In the genomic region with DNA sequence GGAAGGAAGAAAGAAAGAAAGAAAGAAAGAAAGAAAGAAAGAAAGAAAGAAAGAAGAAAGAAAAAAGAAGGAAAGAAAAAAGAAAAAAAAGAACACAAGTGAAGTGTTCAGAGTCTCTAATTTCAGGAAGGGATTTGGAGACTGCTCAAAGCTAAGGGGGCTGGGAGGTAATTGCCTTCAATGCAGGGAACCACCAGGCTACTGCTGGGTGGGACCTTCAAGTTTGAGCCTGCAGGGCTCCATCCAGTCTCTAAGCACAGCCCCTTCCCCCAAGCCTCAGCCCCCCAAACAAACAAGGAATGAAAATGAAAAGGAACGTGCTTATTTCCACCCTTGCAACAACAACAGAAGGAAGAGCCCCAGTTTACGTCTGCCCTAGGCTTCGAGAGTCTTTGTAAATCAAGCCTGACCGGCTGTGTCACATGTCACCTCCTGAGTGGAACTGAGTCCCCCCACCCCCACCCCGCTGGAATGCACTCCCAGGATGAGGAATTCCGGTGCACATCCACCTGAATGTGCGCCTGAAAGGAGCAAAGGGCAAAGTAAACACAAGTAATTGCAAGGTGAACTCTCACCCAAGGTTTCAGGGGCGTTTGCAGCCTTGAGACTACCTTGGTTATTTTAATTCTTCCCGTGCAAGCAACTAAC, we compare ENCODE assay signal across 12 mouse cellular contexts. TPM values are rescaled to one million over a fixed set of nuclear protein-coding genes. Genes with fewer than 3 reads are reported as not detected.
A peak's percentile ranks its signal among the peaks of the same experiment; 100 is the strongest.
DNase-seq lines count a peak whose midpoint lies in the region; ATAC-seq lines count a peak whose summit lies in the region.
"Had no signal": no experiment of that assay in that cellular context is flagged by ENCODE, and none has a peak within 500 bp of the region (broad histone marks: within the 10 kb centered on the region; RNA-seq: fewer than 3 reads in every experiment).

No protein-coding gene starts in this region.

- intact Hi-C loops in left cerebral cortex, postnatal 14 days (cut with DNase I), result no loop called here

- WGBS in lung, embryonic 15.5 days, result 4% methylated on average over 9 of the region's 9 CpGs
- WGBS in embryonic facial prominence, embryonic 12.5 days, result 4% methylated on average over 9 of the region's 9 CpGs
- WGBS in kidney, embryonic 15.5 days, result 3% methylated on average over 9 of the region's 9 CpGs
- WGBS in stomach, embryonic 15.5 days, result 13% methylated on average over 9 of the region's 9 CpGs

- peak overlapping the region; percentile 25; the same call in 1 of the 2 replicates for H3K4me2 ChIP-seq in lung, embryonic 15.5 days
- peak overlapping the region; percentile 32 for H3K4me2 ChIP-seq in embryonic facial prominence, embryonic 12.5 days (replicated peaks)
- H3K4me2 ChIP-seq in kidney, embryonic 15.5 days, result peak overlapping the region; percentile 30
- peak overlapping the region; percentile 21; the same call in 1 of the 2 replicates for H3K4me2 ChIP-seq in stomach, embryonic 15.5 days
- H3K4me2 ChIP-seq: neural tube, embryonic 12.5 days had no signal

- no peak overlapping the region for H3K4me3 ChIP-seq in lung, embryonic 15.5 days
- no peak overlapping the region for H3K4me3 ChIP-seq in embryonic facial prominence, embryonic 12.5 days
- no peak overlapping the region for H3K4me3 ChIP-seq in kidney, embryonic 15.5 days (replicated peaks)
- no peak overlapping the region for H3K4me3 ChIP-seq in stomach, embryonic 15.5 days (replicated peaks)
- H3K4me3 ChIP-seq: neural tube, embryonic 12.5 days had no signal

- H3K27me3 ChIP-seq in lung, embryonic 15.5 days, result no peaks in the 10 kb centered on the region
- no peaks in the 10 kb centered on the region for H3K27me3 ChIP-seq in embryonic facial prominence, embryonic 12.5 days
- H3K27me3 ChIP-seq in kidney, embryonic 15.5 days, result no peaks in the 10 kb centered on the region
- no peaks in the 10 kb centered on the region for H3K27me3 ChIP-seq in stomach, embryonic 15.5 days (replicated peaks)
- H3K27me3 ChIP-seq: neural tube, embryonic 12.5 days had no signal

- peak overlapping the region; percentile 75 for H3K27ac ChIP-seq in lung, embryonic 15.5 days
- H3K27ac ChIP-seq in embryonic facial prominence, embryonic 12.5 days, result peak overlapping the region; percentile 65; the same call in 1 of the 2 replicates
- H3K27ac ChIP-seq in kidney, embryonic 15.5 days, result peak overlapping the region; percentile 78
- peak overlapping the region; percentile 78 for H3K27ac ChIP-seq in stomach, embryonic 15.5 days
- H3K27ac ChIP-seq: neural tube, embryonic 12.5 days had no signal

- no peak overlapping the region for H3K9ac ChIP-seq in lung, embryonic 15.5 days
- no peak overlapping the region for H3K9ac ChIP-seq in embryonic facial prominence, embryonic 12.5 days
- no peak overlapping the region for H3K9ac ChIP-seq in kidney, embryonic 15.5 days
- no peak overlapping the region for H3K9ac ChIP-seq in stomach, embryonic 15.5 days
- H3K9ac ChIP-seq: neural tube, embryonic 12.5 days had no signal

- ATAC-seq in lung, embryonic 15.5 days (ENCODE audit: borderline replicate concordance, extremely low read depth, low FRiP score, low TSS enrichment), result peak; percentile 44; the same call in 1 of the 2 replicates
- peak; percentile 36; the same call in 1 of the 2 replicates for ATAC-seq in embryonic facial prominence, embryonic 12.5 days (ENCODE audit: insufficient number of reproducible peaks, insufficient read depth, low FRiP score, low TSS enrichment)
- ATAC-seq in kidney, embryonic 15.5 days (replicated peaks; ENCODE audit: low FRiP score), result peak; percentile 58; the same call in 1 of the 2 replicates
- ATAC-seq in stomach, embryonic 15.5 days (ENCODE audit: insufficient read depth, low FRiP score, low read depth), result peak; percentile 57; the same call in 1 of the 2 replicates
- ATAC-seq: hindbrain, embryonic 16.5 days had no signal

- no peaks in the 10 kb centered on the region for H3K9me3 ChIP-seq in lung, embryonic 15.5 days
- no peaks in the 10 kb centered on the region for H3K9me3 ChIP-seq in embryonic facial prominence, embryonic 12.5 days
- H3K9me3 ChIP-seq in kidney, embryonic 15.5 days (replicated peaks), result no peaks in the 10 kb centered on the region
- no peaks in the 10 kb centered on the region for H3K9me3 ChIP-seq in stomach, embryonic 15.5 days
- H3K9me3 ChIP-seq: neural tube, embryonic 12.5 days had no signal

- peaks cover 16% of the 10 kb centered on the region for H3K4me1 ChIP-seq in lung, embryonic 15.5 days
- peaks cover 11% of the 10 kb centered on the region for H3K4me1 ChIP-seq in embryonic facial prominence, embryonic 12.5 days
- peaks cover 49% of the 10 kb centered on the region for H3K4me1 ChIP-seq in kidney, embryonic 15.5 days
- H3K4me1 ChIP-seq in stomach, embryonic 15.5 days, result peaks cover 5% of the 10 kb centered on the region; the same call in 1 of the 2 replicates

- no peak for DNase-seq in lung, postnatal 14 days
- DNase-seq in adrenal gland, adult (ENCODE audit: inconsistent age in 2 of 2, low spot score in 1 of 2), result no peak
- DNase-seq in right cerebral cortex, postnatal 4 days, result no peak
- DNase-seq in left cerebral cortex, postnatal 14 days (ENCODE audit: low spot score in 2 of 2), result no peak
- DNase-seq: gastrocnemius, postnatal 25 days had no signal

- H3K36me3 ChIP-seq in lung, embryonic 15.5 days, result no peaks in the 10 kb centered on the region
- H3K36me3 ChIP-seq in embryonic facial prominence, embryonic 12.5 days, result no peaks in the 10 kb centered on the region
- no peaks in the 10 kb centered on the region for H3K36me3 ChIP-seq in kidney, embryonic 15.5 days
- H3K36me3 ChIP-seq in stomach, embryonic 15.5 days, result no peaks in the 10 kb centered on the region
- H3K36me3 ChIP-seq: neural tube, embryonic 12.5 days had no signal

RNA-seq across cellular contexts. Expression of gene Frem2, which starts 58.9 kb away (rescaled TPM):
- polyA plus RNA-seq in lung, embryonic 15.5 days (2015; fragmentation: Nextera tagmentation; extraction: Ambion mirVana), result 10.5 and 10.6 TPM in 2 replicates
- 6.4 and 6.7 TPM in 2 replicates for polyA plus RNA-seq in embryonic facial prominence, embryonic 12.5 days (2016; fragmentation: Nextera tagmentation; extraction: Ambion mirVana)
- 14.2 and 15.9 TPM in 2 replicates for polyA plus RNA-seq in kidney, embryonic 15.5 days (2015; fragmentation: Nextera tagmentation; extraction: Ambion mirVana)
- polyA plus RNA-seq in stomach, embryonic 15.5 days (2015; fragmentation: Nextera tagmentation; extraction: Ambion mirVana), result 11.6 and 12.0 TPM in 2 replicates
- 1 to 10 TPM; 2.3 to 2.7 TPM for total RNA-seq in left cerebral cortex, postnatal 14 days (2021)
- total RNA-seq: megakaryocyte progenitor cell, adult 5-6 weeks had no signal
